Mouse (Mus musculus): Measurements from ENCODE around the gene Prss34. TPM values are rescaled to one million over a fixed set of nuclear protein-coding genes. Genes with fewer than 3 reads are reported as not detected.

The Prss34 gene
- total RNA-seq, 4 experiments from 2014 or later, result 0.31 to 0.56 (median 0.41) TPM; not detected in 1

DNA sequence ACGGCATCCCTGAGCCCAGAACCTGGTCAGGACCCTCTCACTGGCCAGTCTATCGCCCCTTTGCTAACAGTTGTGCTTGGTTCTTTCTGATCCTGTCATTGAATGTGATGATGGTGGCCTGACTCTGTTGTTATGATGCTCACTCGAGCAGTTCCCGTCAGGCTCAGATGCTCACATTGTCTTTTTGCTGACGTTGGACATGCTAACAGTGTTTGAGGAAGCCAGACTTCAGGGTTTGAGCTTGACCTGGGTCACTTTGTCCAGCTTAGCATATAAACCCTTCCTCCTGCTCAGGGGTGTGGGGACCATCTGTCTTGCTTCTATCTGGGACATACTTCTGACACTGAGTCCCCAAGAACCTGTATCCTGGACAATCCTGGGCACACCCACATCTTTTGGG, 20.2 kb downstream of the Prss34 start, which contains the start of gene Prss29:
Gene Prss29, plus strand, starts transcription at position 301 of the 400 bp plus-strand sequence.
- DNase-seq, result no peak

- DNase-seq, result no peak
Measured at GRCm38 (mm10) chr17:25320819-25321218, 22.6 kb downstream of the Prss34 start.

DNA sequence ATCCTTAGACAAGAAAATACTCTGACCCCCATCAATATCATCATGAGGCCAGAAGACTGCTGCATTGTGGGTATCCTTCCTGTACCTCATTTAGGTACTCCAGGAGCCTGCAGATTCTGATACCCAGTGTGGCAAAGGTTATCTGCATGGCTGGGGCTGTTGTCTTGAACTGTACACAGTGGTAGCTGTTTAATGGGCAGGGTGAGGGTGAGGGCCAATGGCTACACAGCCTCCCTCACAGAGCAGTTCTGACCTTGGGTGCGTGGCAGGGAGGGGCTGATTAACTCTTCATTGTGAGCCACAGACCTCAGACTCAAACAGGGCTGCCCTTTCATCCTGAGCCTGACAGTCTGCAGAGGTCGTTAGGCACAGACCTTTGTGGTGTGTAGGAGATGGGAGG, 24.7 kb downstream of the Prss34 start:
- no peak for DNase-seq

GRCm38 (mm10) chr17:25332321-25332720, 34.1 kb downstream of the Prss34 start:
- DNase-seq, result no peak

DNA sequence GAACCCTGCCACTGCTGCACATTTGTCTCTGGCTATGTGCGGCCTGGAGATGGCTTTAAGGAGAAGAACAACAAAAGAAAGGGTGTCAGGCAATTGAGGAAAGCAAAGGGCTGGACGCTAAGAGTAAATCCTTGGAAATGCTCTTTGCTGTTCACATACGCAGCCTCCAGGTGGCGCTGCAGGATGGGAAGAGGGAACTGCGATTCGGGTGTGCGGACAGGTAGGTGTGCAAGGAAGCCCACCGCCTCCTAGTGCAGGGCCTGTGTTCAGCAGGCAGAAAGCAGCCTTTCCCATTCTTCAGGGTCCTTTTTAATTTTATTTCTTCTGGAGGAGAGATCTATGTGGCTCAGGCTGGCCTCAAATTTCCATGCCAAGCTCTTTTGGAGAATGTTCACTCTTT, 35.7 kb downstream of the Prss34 start:
- DNase-seq, result peak; percentile 22

GRCm38 (mm10) chr17:25338218-25338617, 40.0 kb downstream of the Prss34 start:
- DNase-seq, result no peak

DNA sequence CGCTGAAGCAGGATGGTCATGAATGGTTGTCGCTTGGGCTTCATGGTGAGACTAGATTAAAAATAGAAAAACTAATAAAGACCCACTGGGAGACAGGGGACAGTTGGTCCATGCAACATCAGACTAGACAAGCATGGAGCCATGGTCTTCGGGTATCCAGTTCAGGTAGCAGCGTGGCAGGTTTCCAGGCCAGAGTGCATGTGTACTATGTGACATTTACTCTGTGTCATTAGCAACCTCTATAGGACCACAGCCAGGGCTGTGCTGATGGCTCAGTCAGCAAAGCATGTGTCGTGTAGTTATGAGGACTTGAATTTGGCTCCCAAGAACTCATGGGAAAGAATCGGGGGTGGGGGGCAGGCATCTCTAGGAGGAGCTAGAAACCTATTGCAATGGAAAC, 41.8 kb downstream of the Prss34 start:
- DNase-seq, result no peak

- no peak for DNase-seq
Measured at GRCm38 (mm10) chr17:25341490-25341889, 43.3 kb downstream of the Prss34 start.

DNA sequence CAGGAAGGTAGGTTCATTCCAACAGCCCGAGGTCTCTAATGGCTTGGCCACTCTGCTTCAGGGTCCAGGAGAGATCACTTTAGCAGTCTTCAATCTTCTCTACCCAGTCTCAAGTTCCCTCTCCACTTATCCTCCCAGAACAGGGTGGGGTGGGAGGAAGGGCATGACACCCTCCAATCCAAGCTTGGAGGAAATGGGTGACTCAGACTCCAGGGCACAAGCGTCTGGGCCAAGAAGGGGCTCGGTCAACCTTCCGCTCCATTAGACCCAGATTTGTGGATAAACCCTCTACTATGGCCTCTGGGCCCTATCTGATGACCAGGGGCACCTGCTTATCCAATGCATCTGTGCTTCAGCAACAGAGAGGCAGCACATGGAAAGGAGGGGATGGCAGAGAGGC, 47.3 kb downstream of the Prss34 start, which contains the start of gene Tpsab1:
Gene Tpsab1, minus strand, starts transcription at position 101 of the 400 bp plus-strand sequence.
- no peak for DNase-seq

Other genes with a start within 250 kb of the Prss34 start
- 10 to 100 TPM; 35.3 to 56.0 (median 52.6) TPM for gene Tmem204, start 214.8 kb upstream of the Prss34 start, total RNA-seq (2022)
- gene Telo2, start 182.4 kb upstream of the Prss34 start, total RNA-seq (2022), result 10 to 100 TPM; 24.0 to 40.2 (median 29.5) TPM
- gene Ptx4, start 177.6 kb upstream of the Prss34 start, total RNA-seq (2022), result not detected
- gene Clcn7, start 165.0 kb upstream of the Prss34 start, total RNA-seq (2022), result 10 to 100 TPM; 47.4 to 77.7 (median 67.8) TPM
- gene Ccdc154, start 135.9 kb upstream of the Prss34 start, total RNA-seq (2022), result under 1 TPM in 3 of 4 experiments, not detected in 1; 0.09 to 0.34 (median 0.19) TPM
- under 1 TPM in 3 of 4 experiments, not detected in 1; 0.40 to 0.67 (median 0.42) TPM for gene Gm38655, start 122.9 kb upstream of the Prss34 start, total RNA-seq (2022)
- 10 to 100 TPM; 18.4 to 21.7 (median 20.9) TPM for gene BC003965, start 113.8 kb upstream of the Prss34 start, total RNA-seq (2022)
- 10 to 100 TPM; 18.4 to 36.4 (median 26.2) TPM for gene Unkl, start 110.0 kb upstream of the Prss34 start, total RNA-seq (2022)
- 10 to 100 TPM; 48.9 to 57.3 (median 52.2) TPM for gene Gnptg, start 58.3 kb upstream of the Prss34 start, total RNA-seq (2022)
- 10 to 100 TPM; 23.4 to 35.5 (median 30.3) TPM for gene Tsr3, start 58.2 kb upstream of the Prss34 start, total RNA-seq (2022)
- gene Baiap3, start 42.0 kb upstream of the Prss34 start, total RNA-seq (2022), result 10 to 100 TPM; 12.8 to 44.5 (median 22.1) TPM
- 100 to 1,000 TPM; 249 to 283 (median 265) TPM for gene Ube2i, start 23.8 kb upstream of the Prss34 start, total RNA-seq (2022)
- not detected for gene Prss28, start 10.3 kb downstream of the Prss34 start, total RNA-seq (2022)
- not detected for gene Prss29, start 20.3 kb downstream of the Prss34 start, total RNA-seq (2022)
- 1 to 10 TPM in 1 of 4 experiments, under 1 TPM in 2, not detected in 1; 0.43 to 1.1 (median 0.59) TPM for gene Tpsab1, start 47.2 kb downstream of the Prss34 start, total RNA-seq (2022)
- 1 to 10 TPM; 1.9 to 4.4 (median 2.4) TPM for gene Tpsb2, start 67.9 kb downstream of the Prss34 start, total RNA-seq (2022)
- gene Tpsg1, start 70.9 kb downstream of the Prss34 start, total RNA-seq (2022), result not detected
- gene Cacna1h, start 135.4 kb downstream of the Prss34 start, total RNA-seq (2022), result 100 to 1,000 TPM; 117 to 206 (median 157) TPM
- under 1 TPM in 2 of 4 experiments, not detected in 2; 0.23 to 0.45 TPM for gene Tekt4, start 156.2 kb downstream of the Prss34 start, total RNA-seq (2022)
- gene Sstr5, start 198.9 kb downstream of the Prss34 start, total RNA-seq (2022), result 1 to 10 TPM; 1.0 to 1.4 (median 1.2) TPM

Data from adrenal gland, adult 8-10 months (tissue).